Mouse (Mus musculus) kidney, postnatal 0 days (tissue): ENCODE results near the gene Gm45062. TPM values are rescaled to one million over a fixed set of nuclear protein-coding genes. Genes with fewer than 3 reads are reported as not detected.

Source experiments
- ATAC-seq: fragments of 200-750 bp; cut with Nextera tagmentation; replicated peaks from 2 replicates; pipeline ENCODE4 v1.8.0; 2017; ENCODE audit warnings: low read depth, moderate number of reproducible peaks, moderate TSS enrichment, moderate library complexity; ENCODE audit not compliant: low FRiP score
- DNase-seq: peaks from one replicate; pipeline ENCODE4 v3.0.0-alpha.2; 2016; ENCODE audit warnings: low spot score
- H3K27ac ChIP-seq: fragments of 300-500 bp; sonication (generic); 2 replicates; pipeline ENCODE4 v1.5.1; 2014; ENCODE audit warnings: mild to moderate bottlenecking
- H3K27me3 ChIP-seq: fragments of 300-500 bp; sonication (generic); 2 replicates; pipeline ENCODE4 v1.6.1; 2014; ENCODE audit warnings: low read length, mixed read lengths; ENCODE audit not compliant: insufficient read depth
- H3K36me3 ChIP-seq: fragments of 300-500 bp; sonication (generic); 2 replicates; pipeline ENCODE4 v1.6.1; 2014; ENCODE audit warnings: low read length, mixed read lengths; ENCODE audit not compliant: insufficient read depth
- H3K4me1 ChIP-seq: fragments of 300-500 bp; sonication (generic); replicated peaks from 2 replicates; pipeline ENCODE4 v1.6.1; 2014; ENCODE audit warnings: antibody characterized with exemption, low read length, mixed read lengths; ENCODE audit not compliant: insufficient read depth
- H3K4me2 ChIP-seq: fragments of 300-500 bp; sonication (generic); 2 replicates; pipeline ENCODE4 v1.6.1; 2014; ENCODE audit warnings: mild to moderate bottlenecking, low read length, moderate library complexity, mixed read lengths
- H3K4me3 ChIP-seq: fragments of 300-500 bp; sonication (generic); replicated peaks from 2 replicates; pipeline ENCODE4 v1.5.1; 2014; ENCODE audit warnings: low read depth, low read length
- H3K9ac ChIP-seq: fragments of 300-500 bp; sonication (generic); 2 replicates; pipeline ENCODE4 v1.6.1; 2014; ENCODE audit warnings: low read depth, low read length
- H3K9me3 ChIP-seq: fragments of 300-500 bp; sonication (generic); replicated peaks from 2 replicates; pipeline ENCODE4 v1.6.1; 2016; ENCODE audit warnings: low read length, inconsistent platforms, mixed read lengths
- CTCF ChIP-seq: IDR thresholded peaks from 2 replicates; pipeline ENCODE4 v1.5.1; 2016; ENCODE audit warnings: antibody characterized with exemption, low read depth, mild to moderate bottlenecking, moderate library complexity
- WGBS: fragments of 180-500 bp; shearing (Covaris S2); extraction: QIAGEN DNeasy Blood & Tissue Kit; methylation state at CpG from one replicate; pipeline ENCODE4 v1.1.7; 2014; 5-methylcytosine and 5-hydroxymethylcytosine counted together
- polyA plus RNA-seq: library from polyadenylated mRNA; unstranded; fragments of >200 nt; fragmentation: Nextera tagmentation; extraction: Ambion mirVana; gene quantifications from 2 replicates; pipeline ENCODE4 v1.2.1, GENCODE M21; 2015

The Gm45062 gene
- polyA plus RNA-seq, 1 experiment from 2014 or later: 5.0 TPM

- no peak for DNase-seq
- no peak for TF ChIP-seq CTCF
- Histone ChIP-seq H3K27me3 (no peaks in the 10 kb centered on the region), H3K4me3 (no peak overlapping the region), H3K9ac (no peak overlapping the region), H3K36me3 (no peaks in the 10 kb centered on the region), H3K4me2 (no peak overlapping the region), H3K27ac (no peak overlapping the region), H3K4me1 (no peaks in the 10 kb centered on the region), H3K9me3 (no peaks in the 10 kb centered on the region)
- ATAC-seq: no peak
- WGBS: 84% methylated on average over 6 of the region's 6 CpGs
These were observed 131.0 kb downstream of the Gm45062 start for GRCm38 (mm10) chr6:8390296-8390695.

GRCm38 (mm10) chr6:8390935-8391334 is 131.7 kb downstream of the Gm45062 start:
- ATAC-seq (no peak), DNase-seq (no peak)
- Histone ChIP-seq H3K9me3 (no peaks in the 10 kb centered on the region), H3K4me1 (no peaks in the 10 kb centered on the region), H3K9ac (no peak overlapping the region), H3K27me3 (no peaks in the 10 kb centered on the region), H3K4me2 (no peak overlapping the region), H3K36me3 (no peaks in the 10 kb centered on the region), H3K4me3 (no peak overlapping the region), H3K27ac (no peak overlapping the region)
- WGBS: 88% methylated on average over 2 of the region's 2 CpGs
- TF ChIP-seq CTCF: no peak

- H3K9me3 ChIP-seq: no peaks in the 10 kb centered on the region
- WGBS: 76% methylated on average over 4 of the region's 4 CpGs
- DNase-seq: no peak
- TF ChIP-seq CTCF: no peak
- no peak overlapping the region for H3K9ac ChIP-seq
- no peak overlapping the region for H3K4me2 ChIP-seq
- H3K4me3 ChIP-seq: no peak overlapping the region
- no peaks in the 10 kb centered on the region for H3K27me3 ChIP-seq
- no peak for ATAC-seq
- no peak overlapping the region for H3K27ac ChIP-seq
- H3K4me1 ChIP-seq: no peaks in the 10 kb centered on the region
- no peaks in the 10 kb centered on the region for H3K36me3 ChIP-seq
These were observed 133.8 kb downstream of the Gm45062 start for GRCm38 (mm10) chr6:8393029-8393428.

- no peak overlapping the region for H3K4me2 ChIP-seq
- H3K36me3 ChIP-seq: no peaks in the 10 kb centered on the region
- no peak overlapping the region for H3K9ac ChIP-seq
- DNase-seq: no peak
- no peak for ATAC-seq
- H3K4me3 ChIP-seq: no peak overlapping the region
- H3K9me3 ChIP-seq: no peaks in the 10 kb centered on the region
- H3K27ac ChIP-seq: no peak overlapping the region
- H3K4me1 ChIP-seq: no peaks in the 10 kb centered on the region
- TF ChIP-seq CTCF: no peak
- no peaks in the 10 kb centered on the region for H3K27me3 ChIP-seq
These were observed 134.8 kb downstream of the Gm45062 start for GRCm38 (mm10) chr6:8394044-8394443.

GRCm38 (mm10) chr6:8395061-8395460 is 135.8 kb downstream of the Gm45062 start:
- WGBS: 36% methylated on average over 4 of the region's 4 CpGs
- Histone ChIP-seq H3K27ac (no peak overlapping the region), H3K4me1 (no peaks in the 10 kb centered on the region), H3K9ac (no peak overlapping the region), H3K9me3 (no peaks in the 10 kb centered on the region), H3K4me3 (no peak overlapping the region), H3K4me2 (no peak overlapping the region), H3K36me3 (no peaks in the 10 kb centered on the region), H3K27me3 (no peaks in the 10 kb centered on the region)
- DNase-seq: no peak
- no peak for ATAC-seq
- TF ChIP-seq CTCF: no peak

GRCm38 (mm10) chr6:8397252-8397651 is 138.0 kb downstream of the Gm45062 start:
- 87% methylated on average over 7 of the region's 7 CpGs for WGBS

GRCm38 (mm10) chr6:8399710-8400109 is 140.5 kb downstream of the Gm45062 start:
- no peak for TF ChIP-seq CTCF

More at GRCm38 (mm10) chr6:8397252-8397651, 138.0 kb downstream of the Gm45062 start:
- DNase-seq (no peak), ATAC-seq (no peak)
- Histone ChIP-seq H3K9ac (no peak overlapping the region), H3K36me3 (no peaks in the 10 kb centered on the region), H3K4me2 (no peak overlapping the region), H3K9me3 (no peaks in the 10 kb centered on the region), H3K4me1 (no peaks in the 10 kb centered on the region), H3K27ac (no peak overlapping the region), H3K27me3 (no peaks in the 10 kb centered on the region), H3K4me3 (no peak overlapping the region)
- no peak for TF ChIP-seq CTCF

More at GRCm38 (mm10) chr6:8399710-8400109, 140.5 kb downstream of the Gm45062 start:
- Histone ChIP-seq H3K9ac (no peak overlapping the region), H3K4me2 (no peak overlapping the region), H3K27ac (no peak overlapping the region), H3K36me3 (no peaks in the 10 kb centered on the region), H3K4me3 (no peak overlapping the region), H3K27me3 (no peaks in the 10 kb centered on the region), H3K9me3 (no peaks in the 10 kb centered on the region), H3K4me1 (no peaks in the 10 kb centered on the region)
- DNase-seq (no peak), ATAC-seq (no peak)
- WGBS: 85% methylated on average over 1 of the region's 1 CpGs
